Mouse (Mus musculus): Measurements from ENCODE around the gene Pip4k2a. TPM values are rescaled to one million over a fixed set of nuclear protein-coding genes. Genes with fewer than 3 reads are reported as not detected.

Pip4k2a gene
- polyA plus RNA-seq, 1 experiment = 78.1 TPM

DNA sequence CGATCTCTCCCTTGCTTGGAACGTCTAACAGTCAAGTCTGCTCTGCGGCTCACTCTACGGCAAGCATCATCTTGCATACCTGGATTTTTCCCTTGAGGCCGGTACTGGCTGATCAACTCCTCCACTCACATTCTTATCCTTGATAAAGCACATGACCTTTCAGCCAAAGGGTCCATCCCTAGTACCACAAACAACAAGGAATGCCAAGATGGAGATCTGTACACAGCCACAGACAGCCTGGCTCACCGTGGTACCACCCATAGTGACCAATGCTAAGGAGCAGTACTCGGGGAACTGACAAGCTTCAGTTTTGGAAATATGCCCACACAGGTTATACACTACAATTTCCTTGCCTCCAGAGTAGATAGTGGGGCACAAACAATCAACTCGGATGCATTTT, 123.9 kb downstream of the Pip4k2a start:
- WGBS = 78% methylated on average over 8 of the region's 8 CpGs
- DNase-seq = no peak
- no peak overlapping the region for H3K27ac ChIP-seq (ENCODE audit: insufficient read depth, low read length)
- no peaks in the 10 kb centered on the region for H3K4me1 ChIP-seq (ENCODE audit: control insufficient read depth, insufficient read depth, low read length)
- H3K27me3 ChIP-seq (ENCODE audit: control insufficient read depth, insufficient read depth, low read length) = no peaks in the 10 kb centered on the region
- TF ChIP-seq CTCF (IDR thresholded peaks at IDR 0.05; ENCODE audit: borderline replicate concordance, insufficient read depth, low read depth, low read length) (no peak), POLR2A (IDR thresholded peaks at IDR 0.05; ENCODE audit: borderline replicate concordance, insufficient read depth, low read length) (no peak)
- H3K4me3 ChIP-seq (replicated peaks; ENCODE audit: insufficient read depth, low read depth, low read length) = no peak overlapping the region

DNA sequence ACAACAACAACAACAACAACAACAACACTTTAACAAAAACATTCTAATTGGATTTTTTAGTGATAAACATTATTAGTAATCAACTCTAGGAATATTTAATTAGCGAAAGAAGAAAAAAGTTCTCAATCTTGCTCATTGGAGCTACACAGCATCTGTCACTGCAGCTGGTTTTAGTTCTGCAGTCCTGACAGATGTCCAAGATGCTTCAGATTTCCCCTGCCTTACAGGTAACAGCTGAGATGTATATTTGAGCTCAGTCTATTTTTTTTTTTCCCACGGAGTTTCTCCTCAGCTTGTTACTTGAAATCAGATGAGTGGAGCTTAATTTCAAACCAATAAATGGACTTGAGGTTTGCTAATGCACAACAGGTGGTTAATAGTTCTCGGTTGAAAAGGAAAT, 124.5 kb downstream of the Pip4k2a start:
- H3K27ac ChIP-seq (ENCODE audit: insufficient read depth, low read length) = no peak overlapping the region
- DNase-seq = no peak
- TF ChIP-seq CTCF (IDR thresholded peaks at IDR 0.05; ENCODE audit: borderline replicate concordance, insufficient read depth, low read depth, low read length) (no peak), POLR2A (IDR thresholded peaks at IDR 0.05; ENCODE audit: borderline replicate concordance, insufficient read depth, low read length) (no peak)
- H3K4me3 ChIP-seq (replicated peaks; ENCODE audit: insufficient read depth, low read depth, low read length) = no peak overlapping the region
- 64% methylated on average over 3 of the region's 3 CpGs for WGBS
- no peaks in the 10 kb centered on the region for H3K4me1 ChIP-seq (ENCODE audit: control insufficient read depth, insufficient read depth, low read length)
- H3K27me3 ChIP-seq (ENCODE audit: control insufficient read depth, insufficient read depth, low read length) = no peaks in the 10 kb centered on the region

- WGBS = 22% methylated on average over 2 of the region's 2 CpGs
- Histone ChIP-seq H3K27me3 (ENCODE audit: control insufficient read depth, insufficient read depth, low read length) (no peaks in the 10 kb centered on the region), H3K4me3 (replicated peaks; ENCODE audit: insufficient read depth, low read depth, low read length) (no peak overlapping the region), H3K27ac (ENCODE audit: insufficient read depth, low read length) (no peak overlapping the region), H3K4me1 (ENCODE audit: control insufficient read depth, insufficient read depth, low read length) (no peaks in the 10 kb centered on the region)
- DNase-seq = peak; percentile 52 to 64
- TF ChIP-seq POLR2A (IDR thresholded peaks at IDR 0.05; ENCODE audit: borderline replicate concordance, insufficient read depth, low read length) (no peak), CTCF (IDR thresholded peaks at IDR 0.05; ENCODE audit: borderline replicate concordance, insufficient read depth, low read depth, low read length) (peak; percentile 58)
These were observed 125.1 kb downstream of the Pip4k2a start for GRCm38 (mm10) chr2:18872797-18873196.

DNA sequence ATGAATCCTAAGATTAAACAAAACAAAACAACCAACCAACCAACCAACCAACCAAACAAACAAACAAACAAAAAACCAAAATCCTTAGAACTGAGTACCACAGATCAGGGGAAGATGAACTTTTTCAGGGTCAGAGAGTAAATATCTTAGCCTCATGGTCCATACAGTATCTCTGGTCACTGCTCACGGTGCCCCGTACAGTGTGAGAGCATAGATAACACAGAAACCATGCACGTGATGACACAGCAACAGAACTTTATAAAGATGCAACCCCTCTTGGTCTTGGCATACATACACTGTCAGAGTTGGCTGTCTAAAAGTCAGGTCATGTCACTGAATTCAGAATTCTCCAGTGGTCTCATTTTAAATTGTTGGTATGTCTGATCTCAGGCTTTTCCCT, 126.8 kb downstream of the Pip4k2a start:
- WGBS = 95% methylated on average over 3 of the region's 3 CpGs
- no peak for TF ChIP-seq CTCF (IDR thresholded peaks at IDR 0.05; ENCODE audit: borderline replicate concordance, insufficient read depth, low read depth, low read length)
- no peak for TF ChIP-seq POLR2A (IDR thresholded peaks at IDR 0.05; ENCODE audit: borderline replicate concordance, insufficient read depth, low read length)
- no peaks in the 10 kb centered on the region for H3K27me3 ChIP-seq (ENCODE audit: control insufficient read depth, insufficient read depth, low read length)
- no peaks in the 10 kb centered on the region for H3K4me1 ChIP-seq (ENCODE audit: control insufficient read depth, insufficient read depth, low read length)
- no peak for DNase-seq
- no peak overlapping the region for H3K27ac ChIP-seq (ENCODE audit: insufficient read depth, low read length)
- H3K4me3 ChIP-seq (replicated peaks; ENCODE audit: insufficient read depth, low read depth, low read length) = no peak overlapping the region

DNA sequence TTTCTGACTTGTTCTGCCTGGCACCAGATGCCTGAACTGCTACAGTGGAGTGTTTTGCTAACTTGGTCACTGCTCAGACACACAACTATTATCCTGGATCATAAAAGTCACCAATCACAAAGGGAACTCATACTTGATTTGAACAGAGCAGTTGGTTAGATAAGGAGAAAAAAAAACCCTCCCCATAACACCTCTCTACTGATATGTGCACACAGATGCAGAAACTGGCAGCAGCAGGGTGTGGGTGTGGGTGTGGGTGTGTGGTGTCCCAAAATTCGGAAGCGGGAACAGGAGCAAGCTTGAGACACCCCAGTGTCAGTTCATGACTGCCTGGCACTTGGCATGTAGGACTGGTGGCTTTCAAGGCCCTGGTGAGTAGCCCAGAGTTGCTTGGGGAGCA, 130.9 kb downstream of the Pip4k2a start:
- 34% methylated on average over 2 of the region's 2 CpGs for WGBS
- DNase-seq = no peak
- H3K4me3 ChIP-seq (replicated peaks; ENCODE audit: insufficient read depth, low read depth, low read length) = no peak overlapping the region
- no peak overlapping the region for H3K27ac ChIP-seq (ENCODE audit: insufficient read depth, low read length)
- peaks cover 5% of the 10 kb centered on the region for H3K4me1 ChIP-seq (ENCODE audit: control insufficient read depth, insufficient read depth, low read length)
- no peaks in the 10 kb centered on the region for H3K27me3 ChIP-seq (ENCODE audit: control insufficient read depth, insufficient read depth, low read length)
- no peak for TF ChIP-seq POLR2A (IDR thresholded peaks at IDR 0.05; ENCODE audit: borderline replicate concordance, insufficient read depth, low read length)
- TF ChIP-seq CTCF (IDR thresholded peaks at IDR 0.05; ENCODE audit: borderline replicate concordance, insufficient read depth, low read depth, low read length) = no peak

- TF ChIP-seq POLR2A (IDR thresholded peaks at IDR 0.05; ENCODE audit: borderline replicate concordance, insufficient read depth, low read length) (no peak), CTCF (IDR thresholded peaks at IDR 0.05; ENCODE audit: borderline replicate concordance, insufficient read depth, low read depth, low read length) (no peak)
These were observed 133.2 kb downstream of the Pip4k2a start for GRCm38 (mm10) chr2:18864719-18865118.

GRCm38 (mm10) chr2:18861607-18862158, 136.2 kb downstream of the Pip4k2a start:
- Histone ChIP-seq H3K4me3 (replicated peaks; ENCODE audit: insufficient read depth, low read depth, low read length) (no peak overlapping the region), H3K27me3 (ENCODE audit: control insufficient read depth, insufficient read depth, low read length) (no peaks in the 10 kb centered on the region; the same call in 1 of the 2 replicates), H3K4me1 (ENCODE audit: control insufficient read depth, insufficient read depth, low read length) (peaks cover 8% of the 10 kb centered on the region), H3K27ac (ENCODE audit: insufficient read depth, low read length) (no peak overlapping the region)
- 95% methylated on average over 5 of the region's 5 CpGs for WGBS
- TF ChIP-seq CTCF (IDR thresholded peaks at IDR 0.05; ENCODE audit: borderline replicate concordance, insufficient read depth, low read depth, low read length) (no peak), POLR2A (IDR thresholded peaks at IDR 0.05; ENCODE audit: borderline replicate concordance, insufficient read depth, low read length) (no peak)
- no peak for DNase-seq

More at GRCm38 (mm10) chr2:18864719-18865118, 133.2 kb downstream of the Pip4k2a start:
- peaks cover 8% of the 10 kb centered on the region for H3K4me1 ChIP-seq (ENCODE audit: control insufficient read depth, insufficient read depth, low read length)
- 85% methylated on average over 5 of the region's 5 CpGs for WGBS
- no peak overlapping the region for H3K4me3 ChIP-seq (replicated peaks; ENCODE audit: insufficient read depth, low read depth, low read length)
- H3K27ac ChIP-seq (ENCODE audit: insufficient read depth, low read length) = no peak overlapping the region
- H3K27me3 ChIP-seq (ENCODE audit: control insufficient read depth, insufficient read depth, low read length) = no peaks in the 10 kb centered on the region
- DNase-seq = no peak

- peak; percentile 63 to 74 for DNase-seq
- WGBS = 10% methylated on average over 9 of the region's 9 CpGs
- peaks cover 8% of the 10 kb centered on the region for H3K4me1 ChIP-seq (ENCODE audit: control insufficient read depth, insufficient read depth, low read length)
These were observed 137.2 kb downstream of the Pip4k2a start for GRCm38 (mm10) chr2:18860686-18861085.

More at GRCm38 (mm10) chr2:18860686-18861085, 137.2 kb downstream of the Pip4k2a start:
- Histone ChIP-seq H3K27ac (ENCODE audit: insufficient read depth, low read length) (no peak overlapping the region), H3K4me3 (replicated peaks; ENCODE audit: insufficient read depth, low read depth, low read length) (no peak overlapping the region), H3K27me3 (ENCODE audit: control insufficient read depth, insufficient read depth, low read length) (no peaks in the 10 kb centered on the region; the same call in 1 of the 2 replicates)
- no peak for TF ChIP-seq CTCF (IDR thresholded peaks at IDR 0.05; ENCODE audit: borderline replicate concordance, insufficient read depth, low read depth, low read length)
- no peak for TF ChIP-seq POLR2A (IDR thresholded peaks at IDR 0.05; ENCODE audit: borderline replicate concordance, insufficient read depth, low read length)
